Mouse (Mus musculus): Measurements from ENCODE around the gene Apoh. TPM values are rescaled to one million over a fixed set of nuclear protein-coding genes. Genes with fewer than 3 reads are reported as not detected.

Apoh gene
- total RNA-seq (2014; rRNA removed), result 0.22 TPM in 1 of 2 replicates, not detected in the other
- polyA plus RNA-seq (2015; fragmentation: Nextera tagmentation; extraction: Ambion mirVana), result 0.56 and 1.0 TPM in 2 replicates

DNA sequence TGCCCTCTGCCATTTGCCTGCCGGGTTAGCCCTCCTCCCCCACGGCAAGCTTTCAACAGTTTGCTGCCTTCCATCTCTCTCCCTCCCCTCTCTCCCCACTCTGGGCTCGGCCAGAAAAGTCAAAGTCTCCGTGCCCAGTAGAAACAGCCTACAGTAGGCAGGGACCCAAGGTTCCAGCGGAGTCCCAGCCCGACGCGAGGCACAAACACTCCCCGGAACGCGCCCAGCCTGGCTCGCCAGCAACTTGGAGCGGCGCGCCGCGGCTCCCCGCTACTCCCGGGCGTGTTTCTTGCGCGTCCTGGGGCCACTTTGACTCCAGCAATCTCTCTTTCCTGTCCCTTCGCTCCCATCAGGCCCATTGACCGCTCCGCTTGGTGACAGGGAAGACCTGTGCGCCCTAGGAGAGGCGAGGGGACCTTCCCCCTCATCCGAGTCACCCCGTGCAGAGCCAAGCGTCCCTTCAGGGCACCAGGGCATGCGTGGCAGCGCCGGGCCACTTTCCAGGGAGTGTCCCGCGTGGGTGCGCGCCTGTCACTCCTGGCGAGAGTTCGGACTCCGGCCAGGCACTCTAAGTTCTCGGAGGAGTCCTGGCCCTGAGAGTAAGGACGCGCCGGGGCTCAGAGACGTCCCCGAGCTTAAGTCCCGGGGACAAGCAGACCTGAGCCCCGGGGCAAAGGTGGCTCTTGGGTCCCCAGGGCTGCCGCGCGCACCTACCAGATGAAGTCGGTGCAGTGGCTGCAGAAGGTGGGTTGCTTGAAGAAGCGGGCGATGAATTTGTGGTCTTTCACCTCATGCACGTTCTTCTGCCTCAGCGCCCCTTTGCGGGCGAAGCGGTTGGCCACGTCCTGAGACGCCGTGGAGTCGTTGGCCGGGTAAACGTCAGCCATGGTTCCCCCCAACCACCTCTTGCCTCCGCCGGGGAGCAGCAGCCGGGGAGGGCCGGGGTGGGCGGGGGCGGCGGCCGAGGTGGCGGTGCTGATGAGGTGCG, at the start of gene Apoh:
Gene Apoh, plus strand, starts transcription at position 574 of the 988 bp plus-strand sequence.
- DNase-seq (ENCODE audit: low spot score) (peak; percentile 71), ATAC-seq (peak; percentile 16; the same call in 1 of the 2 replicates)
- under 1% methylated on average over 74 of the region's 75 CpGs for WGBS
- Histone ChIP-seq H3K4me1 (ENCODE audit: insufficient read depth, low read length) (peaks cover 10% of the 10 kb centered on the region; the same call in 1 of the 2 replicates), H3K9ac (replicated peaks; ENCODE audit: low read length) (peak within 1 kb of the TSS; percentile 88), H3K9me3 (ENCODE audit: low read length) (no peaks in the 10 kb centered on the region), H3K4me3 (ENCODE audit: low read length) (peak within 1 kb of the TSS; percentile 88), H3K4me2 (ENCODE audit: low read depth, low read length) (peak within 1 kb of the TSS; percentile 99), H3K36me3 (ENCODE audit: insufficient read depth, low read length) (no peaks in the 10 kb centered on the region), H3K27ac (peak within 1 kb of the TSS; percentile 88), H3K27me3 (ENCODE audit: insufficient read depth, low read length) (no peaks in the 10 kb centered on the region)
- no peak; the same call in 1 of the 2 replicates for TF ChIP-seq CTCF (IDR thresholded peaks at IDR 0.05; ENCODE audit: low read depth)

DNA sequence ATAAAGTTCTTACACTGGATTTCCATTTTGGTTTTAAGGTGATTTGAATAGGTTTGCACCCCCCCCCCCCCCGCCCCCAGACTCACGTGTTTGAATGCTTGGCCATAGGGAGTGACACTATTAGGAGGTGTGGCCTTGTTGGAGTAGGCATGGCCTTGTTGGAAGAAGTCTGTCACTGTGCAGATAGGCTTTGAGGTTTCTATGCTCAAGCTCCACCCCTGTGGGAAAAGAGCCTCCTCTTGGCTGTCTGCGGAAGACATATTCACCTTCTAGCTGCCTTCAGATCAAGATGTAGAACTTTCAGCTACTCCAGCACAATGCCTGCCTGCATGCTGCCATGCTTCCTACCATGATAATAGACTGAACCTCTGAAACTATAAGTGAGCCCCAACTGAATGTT, 49.3 kb upstream of the Apoh start:
- H3K9ac ChIP-seq (replicated peaks; ENCODE audit: low read length), result no peak overlapping the region
- H3K4me1 ChIP-seq (ENCODE audit: insufficient read depth, low read length), result no peaks in the 10 kb centered on the region; the same call in none of the 2 replicates
- H3K36me3 ChIP-seq (ENCODE audit: insufficient read depth, low read length), result no peaks in the 10 kb centered on the region
- H3K27me3 ChIP-seq (ENCODE audit: insufficient read depth, low read length), result no peaks in the 10 kb centered on the region
- ATAC-seq (no peak), DNase-seq (ENCODE audit: low spot score) (no peak)
- 70% methylated on average over 3 of the region's 3 CpGs for WGBS
- no peaks in the 10 kb centered on the region for H3K9me3 ChIP-seq (ENCODE audit: low read length)
- no peak overlapping the region for H3K4me2 ChIP-seq (ENCODE audit: low read depth, low read length)
- no peak overlapping the region for H3K4me3 ChIP-seq (ENCODE audit: low read length)
- TF ChIP-seq CTCF (IDR thresholded peaks at IDR 0.05; ENCODE audit: low read depth), result no peak
- no peak overlapping the region for H3K27ac ChIP-seq

DNA sequence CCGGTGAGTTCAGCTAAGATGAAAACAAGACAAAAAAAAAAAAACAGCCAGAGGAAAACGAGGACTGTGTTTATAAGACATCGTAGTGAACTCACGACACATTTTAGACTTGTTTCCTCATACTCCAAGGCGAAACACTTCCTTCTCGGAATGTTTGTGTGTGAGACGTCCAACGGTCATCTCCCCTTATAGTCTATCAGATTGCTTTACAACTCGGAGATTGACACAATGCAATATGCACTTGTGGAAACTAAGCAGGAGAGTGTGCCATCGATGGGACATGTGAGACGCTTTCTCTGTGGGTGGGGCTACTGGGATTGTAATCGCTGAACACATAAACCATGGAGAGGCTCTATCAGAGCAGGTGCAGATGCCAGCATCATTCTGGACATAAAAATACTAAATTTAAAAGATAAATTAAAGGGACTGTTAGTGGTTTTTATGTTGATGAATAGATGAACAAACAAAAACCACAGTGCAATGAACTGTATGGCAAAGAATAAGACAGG, 48.8 kb upstream of the Apoh start:
- WGBS, result 93% methylated on average over 12 of the region's 12 CpGs
- DNase-seq (ENCODE audit: low spot score), result no peak
- H3K9me3 ChIP-seq (ENCODE audit: low read length), result no peaks in the 10 kb centered on the region
- H3K4me2 ChIP-seq (ENCODE audit: low read depth, low read length), result no peak overlapping the region
- no peaks in the 10 kb centered on the region; the same call in none of the 2 replicates for H3K4me1 ChIP-seq (ENCODE audit: insufficient read depth, low read length)
- H3K27me3 ChIP-seq (ENCODE audit: insufficient read depth, low read length), result no peaks in the 10 kb centered on the region
- no peak overlapping the region for H3K4me3 ChIP-seq (ENCODE audit: low read length)
- ATAC-seq, result no peak
- no peak for TF ChIP-seq CTCF (IDR thresholded peaks at IDR 0.05; ENCODE audit: low read depth)
- no peaks in the 10 kb centered on the region for H3K36me3 ChIP-seq (ENCODE audit: insufficient read depth, low read length)
- H3K9ac ChIP-seq (replicated peaks; ENCODE audit: low read length), result no peak overlapping the region
- H3K27ac ChIP-seq, result no peak overlapping the region

DNA sequence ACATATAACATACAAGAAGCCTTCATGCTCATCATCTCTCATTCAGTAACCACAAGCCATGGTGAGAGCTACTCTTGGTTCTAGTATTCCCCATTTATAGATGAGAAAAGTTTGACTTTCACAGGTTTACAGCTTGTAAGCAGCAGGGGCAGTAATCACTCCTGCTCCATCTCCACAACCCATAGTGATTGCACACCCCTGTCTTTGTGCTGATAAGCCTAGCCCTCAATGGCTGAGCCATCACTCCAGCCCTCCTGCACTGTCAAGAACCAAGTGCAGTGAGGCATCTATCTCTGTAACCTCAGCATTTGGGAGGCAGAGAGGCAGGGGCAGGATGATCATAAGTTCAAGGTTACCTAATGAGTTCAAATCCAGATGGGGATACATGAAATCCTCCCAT, 47.8 kb upstream of the Apoh start:
- no peak for TF ChIP-seq CTCF (IDR thresholded peaks at IDR 0.05; ENCODE audit: low read depth)
- H3K27ac ChIP-seq, result no peak overlapping the region
- H3K36me3 ChIP-seq (ENCODE audit: insufficient read depth, low read length), result no peaks in the 10 kb centered on the region
- H3K4me1 ChIP-seq (ENCODE audit: insufficient read depth, low read length), result peaks cover 3% of the 10 kb centered on the region
- ATAC-seq (no peak), DNase-seq (ENCODE audit: low spot score) (no peak)
- no peak overlapping the region for H3K9ac ChIP-seq (replicated peaks; ENCODE audit: low read length)
- no peaks in the 10 kb centered on the region for H3K27me3 ChIP-seq (ENCODE audit: insufficient read depth, low read length)
- H3K4me2 ChIP-seq (ENCODE audit: low read depth, low read length), result no peak overlapping the region
- no peak overlapping the region for H3K4me3 ChIP-seq (ENCODE audit: low read length)
- H3K9me3 ChIP-seq (ENCODE audit: low read length), result no peaks in the 10 kb centered on the region

DNA sequence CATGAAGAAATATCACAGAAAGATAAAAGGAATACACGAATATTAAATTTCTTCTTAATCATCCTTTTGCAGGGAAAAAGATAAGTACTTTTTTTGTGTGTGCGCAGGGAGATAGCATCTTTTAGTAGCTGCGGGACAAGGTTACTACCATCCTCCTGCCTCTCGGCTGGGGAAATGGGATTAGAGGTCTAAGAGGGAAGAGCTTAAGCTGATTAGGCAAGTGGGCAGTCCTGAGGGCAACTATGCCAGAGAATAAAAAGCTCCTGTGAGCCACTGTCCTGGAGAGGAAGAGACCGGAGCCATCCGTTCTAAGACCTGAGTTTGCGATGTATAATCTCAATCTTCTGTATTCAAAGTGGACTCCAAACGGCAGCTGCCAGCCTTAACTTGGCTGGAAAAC, 45.2 kb upstream of the Apoh start:
- H3K9ac ChIP-seq (replicated peaks; ENCODE audit: low read length), result no peak overlapping the region
- ATAC-seq (no peak), DNase-seq (ENCODE audit: low spot score) (no peak)
- no peak for TF ChIP-seq CTCF (IDR thresholded peaks at IDR 0.05; ENCODE audit: low read depth)
- peaks cover 9% of the 10 kb centered on the region for H3K4me1 ChIP-seq (ENCODE audit: insufficient read depth, low read length)
- H3K27me3 ChIP-seq (ENCODE audit: insufficient read depth, low read length), result no peaks in the 10 kb centered on the region
- no peak overlapping the region for H3K27ac ChIP-seq
- WGBS, result 58% methylated on average over 8 of the region's 8 CpGs
- no peak overlapping the region for H3K4me2 ChIP-seq (ENCODE audit: low read depth, low read length)
- H3K9me3 ChIP-seq (ENCODE audit: low read length), result no peaks in the 10 kb centered on the region
- no peak overlapping the region for H3K4me3 ChIP-seq (ENCODE audit: low read length)
- no peaks in the 10 kb centered on the region for H3K36me3 ChIP-seq (ENCODE audit: insufficient read depth, low read length)

DNA sequence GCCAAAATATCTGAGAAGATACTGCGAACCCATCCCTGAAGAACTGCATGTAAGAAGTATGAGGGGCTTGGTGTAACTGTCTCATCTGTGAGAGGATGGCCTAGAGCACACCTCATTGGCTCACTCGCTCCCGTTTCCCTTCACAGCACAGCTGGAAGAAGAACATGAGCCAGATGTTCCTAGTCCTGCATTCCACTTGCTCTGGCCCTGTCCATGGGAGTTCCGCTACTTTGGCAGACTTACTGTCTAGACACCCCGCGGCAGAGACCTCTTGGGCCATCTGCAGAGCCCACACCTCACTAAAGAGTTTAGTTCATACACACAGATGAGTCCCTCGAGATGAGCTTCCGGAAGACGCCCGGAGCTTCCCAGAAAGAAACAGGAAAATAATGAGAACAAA, 43.2 kb upstream of the Apoh start:
- no peak overlapping the region for H3K27ac ChIP-seq
- H3K4me1 ChIP-seq (ENCODE audit: insufficient read depth, low read length), result peaks cover 9% of the 10 kb centered on the region
- no peaks in the 10 kb centered on the region for H3K36me3 ChIP-seq (ENCODE audit: insufficient read depth, low read length)
- no peak overlapping the region for H3K9ac ChIP-seq (replicated peaks; ENCODE audit: low read length)
- DNase-seq (ENCODE audit: low spot score), result no peak
- WGBS, result 81% methylated on average over 10 of the region's 10 CpGs
- H3K9me3 ChIP-seq (ENCODE audit: low read length), result no peaks in the 10 kb centered on the region
- no peak for TF ChIP-seq CTCF (IDR thresholded peaks at IDR 0.05; ENCODE audit: low read depth)
- H3K27me3 ChIP-seq (ENCODE audit: insufficient read depth, low read length), result no peaks in the 10 kb centered on the region
- H3K4me3 ChIP-seq (ENCODE audit: low read length), result no peak overlapping the region
- no peak overlapping the region for H3K4me2 ChIP-seq (ENCODE audit: low read depth, low read length)
- ATAC-seq, result no peak

All from hindbrain, postnatal 0 days (tissue).